Mouse (Mus musculus): ENCODE data around the gene C1qtnf2.
A peak's percentile ranks its signal among the peaks of the same experiment; 100 is the strongest.

GRCm38 (mm10) chr11:43433254-43434023, 40.6 kb upstream of the C1qtnf2 start, which contains the start of gene Slu7:
- peak; percentile 31; the same call in 1 of the 2 replicates for TF ChIP-seq POLR2A (IDR thresholded peaks at IDR 0.05; ENCODE audit: low read depth, low read length)
- no peak for TF ChIP-seq CTCF (IDR thresholded peaks at IDR 0.05; ENCODE audit: extremely low read depth, insufficient read length, insufficient replicate concordance, low read depth, low read length)

Measured in small intestine, adult 2 months (tissue).